Mouse (Mus musculus): ENCODE measurements around the gene Antxr1.

- TF ChIP-seq CTCF (IDR thresholded peaks at IDR 0.05; ENCODE audit: borderline replicate concordance, insufficient read depth, low read depth, low read length) (no peak), POLR2A (IDR thresholded peaks at IDR 0.05; ENCODE audit: borderline replicate concordance, insufficient read depth, low read length) (no peak)
Observed at GRCm38 (mm10) chr6:87273791-87274190, 61.8 kb downstream of the Antxr1 start.

Measured in cerebellum, adult 2 months (tissue).